Mouse (Mus musculus) MEL (cell line): ENCODE data around the gene Zfp568. TPM values are rescaled to one million over a fixed set of nuclear protein-coding genes. Genes with fewer than 3 reads are reported as not detected.
A peak's percentile ranks its signal among the peaks of the same experiment; 100 is the strongest.

Experiments
- DNase-seq: peaks from one replicate; pipeline ENCODE4 v3.0.0; 2011; ENCODE audit warnings: low read depth, low spot score
- H3K27ac ChIP-seq: 2 replicates; pipeline ENCODE4 v1.5.1; 2012; ENCODE audit warnings: low read depth, mild to moderate bottlenecking, control low read depth, low read length, moderate library complexity; ENCODE audit not compliant: control insufficient read depth
- H3K27me3 ChIP-seq, 2 experiments: fragments of 150-350 bp in 1 of 2; sonication (generic) in 1 of 2; 2 replicates each; pipeline ENCODE4 v1.6.1; 2012; ENCODE audit warnings: low read length in 2 of 2, mild to moderate bottlenecking in 2 of 2, improper control_type of control experiment in 1 of 2, moderate library complexity in 1 of 2; ENCODE audit not compliant: insufficient read depth in 2 of 2, control insufficient read depth in 1 of 2
- H3K36me3 ChIP-seq, 2 experiments: 2 replicates each; pipeline ENCODE4 v1.6.1; 2012 to 2014; ENCODE audit warnings: low read length in 2 of 2, improper control_type of control experiment in 1 of 2, inconsistent platforms in 1 of 2, mild to moderate bottlenecking in 1 of 2; ENCODE audit not compliant: insufficient read depth in 2 of 2, control insufficient read depth in 1 of 2
- H3K4me1 ChIP-seq, 2 experiments: fragments of 150-350 bp in 1 of 2; sonication (generic) in 1 of 2; 2 replicates each; pipeline ENCODE4 v1.6.1; 2012; ENCODE audit warnings: low read length in 2 of 2, improper control_type of control experiment in 1 of 2, mild to moderate bottlenecking in 1 of 2; ENCODE audit not compliant: insufficient read depth in 2 of 2, control insufficient read depth in 1 of 2
- H3K4me3 ChIP-seq, 2 experiments: fragments of 150-350 bp in 1 of 2; sonication (generic) in 1 of 2; 2 replicates each; pipeline ENCODE4 v1.5.1; 2012; ENCODE audit warnings: low read depth in 2 of 2, low read length in 2 of 2, mild to moderate bottlenecking in 2 of 2, moderate library complexity in 2 of 2, control low read depth in 1 of 2, improper control_type of control experiment in 1 of 2; ENCODE audit not compliant: control insufficient read depth in 1 of 2, insufficient read depth in 1 of 2
- H3K79me2 ChIP-seq: 2 replicates; pipeline ENCODE4 v1.6.1; 2012; ENCODE audit warnings: mild to moderate bottlenecking, low read length, moderate library complexity; ENCODE audit not compliant: control insufficient read depth, poor library complexity, insufficient read depth
- H3K9ac ChIP-seq: 2 replicates; pipeline ENCODE4 v1.6.1; 2012; ENCODE audit warnings: low read depth, mild to moderate bottlenecking, control low read depth, low read length, moderate library complexity; ENCODE audit not compliant: control insufficient read depth, poor library complexity, severe bottlenecking
- H3K9me3 ChIP-seq: fragments of 150-350 bp; sonication (generic); replicated peaks from 2 replicates; pipeline ENCODE4 v1.6.1; 2012; ENCODE audit warnings: mild to moderate bottlenecking, low read length, improper control_type of control experiment, moderate library complexity; ENCODE audit not compliant: insufficient read depth
- BHLHE40 ChIP-seq: IDR thresholded peaks from 2 replicates; pipeline ENCODE4 v1.6.1; 2012; ENCODE audit warnings: low read depth, mild to moderate bottlenecking, inconsistent platforms, low read length, improper control_type of control experiment, borderline replicate concordance
- CHD1 ChIP-seq: IDR thresholded peaks from 2 replicates; pipeline ENCODE4 v1.6.1; 2012; ENCODE audit warnings: low read depth, mild to moderate bottlenecking, inconsistent platforms, low read length, improper control_type of control experiment
- CHD2 ChIP-seq: IDR thresholded peaks from 2 replicates; pipeline ENCODE4 v1.6.1; 2011; ENCODE audit warnings: low read length, improper control_type of control experiment
- CTCF ChIP-seq, 3 experiments: IDR thresholded peaks in 2 of 3; conservative IDR thresholded peaks in 1 of 3; 2 replicates each; pipeline ENCODE4 v1.5.1; 2011 to 2012; ENCODE audit warnings: low read length in 3 of 3, low read depth in 2 of 3, mild to moderate bottlenecking in 2 of 3, improper control_type of control experiment in 1 of 3, inconsistent platforms in 1 of 3, mixed read lengths in 1 of 3, moderate library complexity in 1 of 3; ENCODE audit not compliant: control insufficient read depth in 1 of 3, insufficient read depth in 1 of 3, poor library complexity in 1 of 3, severe bottlenecking in 1 of 3
- ELF1 ChIP-seq: IDR thresholded peaks from 2 replicates; pipeline ENCODE4 v1.6.1; 2014; ENCODE audit warnings: low read depth, mild to moderate bottlenecking, inconsistent platforms, low read length, improper control_type of control experiment, moderate library complexity
- EP300 ChIP-seq, 2 experiments: IDR thresholded peaks; 2 replicates each; pipeline ENCODE4 v1.6.1; 2011; ENCODE audit warnings: improper control_type of control experiment in 2 of 2, low read length in 2 of 2, low read depth in 1 of 2, mild to moderate bottlenecking in 1 of 2
- ETS1 ChIP-seq: IDR thresholded peaks from 2 replicates; pipeline ENCODE4 v1.6.1; 2012; ENCODE audit warnings: low read depth, mild to moderate bottlenecking, inconsistent platforms, low read length, improper control_type of control experiment, moderate library complexity
- GABPA ChIP-seq: IDR thresholded peaks from 2 replicates; pipeline ENCODE4 v1.6.1; 2012; ENCODE audit warnings: low read depth, mild to moderate bottlenecking, inconsistent platforms, low read length, improper control_type of control experiment, moderate library complexity
- GATA1 ChIP-seq: IDR thresholded peaks from 2 replicates; pipeline ENCODE4 v1.6.1; 2011; ENCODE audit warnings: low read depth, low read length, improper control_type of control experiment
- HCFC1 ChIP-seq: IDR thresholded peaks from 2 replicates; pipeline ENCODE4 v1.6.1; 2012; ENCODE audit warnings: low read depth, mild to moderate bottlenecking, inconsistent platforms, low read length, improper control_type of control experiment, moderate library complexity
- JUND ChIP-seq: IDR thresholded peaks from 2 replicates; pipeline ENCODE4 v1.6.1; 2011; ENCODE audit warnings: low read depth, mild to moderate bottlenecking, improper control_type of control experiment, low read length
- KAT2A ChIP-seq: conservative IDR thresholded peaks from 2 replicates; pipeline ENCODE4 v1.6.1; 2012; ENCODE audit warnings: low read depth, low read length, improper control_type of control experiment, inconsistent platforms
- MAFK ChIP-seq: IDR thresholded peaks from 2 replicates; pipeline ENCODE4 v1.6.1; 2011; ENCODE audit warnings: low read depth, mild to moderate bottlenecking, low read length, improper control_type of control experiment, borderline replicate concordance
- MAX ChIP-seq: IDR thresholded peaks from 2 replicates; pipeline ENCODE4 v1.6.1; 2011; ENCODE audit warnings: low read length, improper control_type of control experiment
- MAZ ChIP-seq: IDR thresholded peaks from 2 replicates; pipeline ENCODE4 v1.6.1; 2012; ENCODE audit warnings: low read depth, mild to moderate bottlenecking, inconsistent platforms, low read length, improper control_type of control experiment
- MEF2A ChIP-seq: IDR thresholded peaks from 2 replicates; pipeline ENCODE4 v1.6.1; 2014; ENCODE audit warnings: low read depth, mild to moderate bottlenecking, inconsistent platforms, low read length, improper control_type of control experiment; ENCODE audit not compliant: poor library complexity, insufficient replicate concordance, severe bottlenecking; ENCODE audit errors: extremely low read depth
- MXI1 ChIP-seq: IDR thresholded peaks from 2 replicates; pipeline ENCODE4 v1.6.1; 2011; ENCODE audit warnings: mild to moderate bottlenecking, low read depth, low read length, improper control_type of control experiment
- MYB ChIP-seq: IDR thresholded peaks from 2 replicates; pipeline ENCODE4 v1.6.1; 2011; ENCODE audit warnings: mild to moderate bottlenecking, low read depth, low read length, improper control_type of control experiment
- MYC ChIP-seq: IDR thresholded peaks from 2 replicates; pipeline ENCODE4 v1.6.1; 2011; ENCODE audit warnings: low read depth, mild to moderate bottlenecking, low read length, improper control_type of control experiment, moderate library complexity
- NELFE ChIP-seq: IDR thresholded peaks from 2 replicates; pipeline ENCODE4 v1.6.1; 2011; ENCODE audit warnings: low read depth, low read length, improper control_type of control experiment
- NRF1 ChIP-seq: IDR thresholded peaks from 2 replicates; pipeline ENCODE4 v1.6.1; 2014; ENCODE audit warnings: low read depth, mild to moderate bottlenecking, inconsistent platforms, low read length, improper control_type of control experiment, moderate library complexity; ENCODE audit not compliant: poor library complexity, insufficient read depth, severe bottlenecking
- POLR2A ChIP-seq, 2 experiments: IDR thresholded peaks; 2 replicates each; pipeline ENCODE4 v1.6.1; 2011 to 2012; ENCODE audit warnings: low read length in 2 of 2, mild to moderate bottlenecking in 2 of 2, control low read depth in 1 of 2, improper control_type of control experiment in 1 of 2, low read depth in 1 of 2, moderate library complexity in 1 of 2; ENCODE audit not compliant: control insufficient read depth in 1 of 2, insufficient read depth in 1 of 2, poor library complexity in 1 of 2
- POLR2AphosphoS2 ChIP-seq: IDR thresholded peaks from 2 replicates; pipeline ENCODE4 v1.6.1; 2011; ENCODE audit warnings: low read length, improper control_type of control experiment
- POLR2AphosphoS5 ChIP-seq: IDR thresholded peaks from 2 replicates; pipeline ENCODE4 v1.6.1; 2012; ENCODE audit warnings: low read depth, borderline replicate concordance, mild to moderate bottlenecking, inconsistent platforms, low read length, moderate library complexity, mixed read lengths
- RAD21 ChIP-seq: IDR thresholded peaks from 2 replicates; pipeline ENCODE4 v1.6.1; 2011; ENCODE audit warnings: mild to moderate bottlenecking, low read depth, low read length, improper control_type of control experiment
- SIN3A ChIP-seq: IDR thresholded peaks from 2 replicates; pipeline ENCODE4 v1.6.1; 2012; ENCODE audit warnings: low read length, improper control_type of control experiment, inconsistent platforms
- SMC3 ChIP-seq: IDR thresholded peaks from 2 replicates; pipeline ENCODE4 v1.6.1; 2011; ENCODE audit warnings: low read depth, low read length, improper control_type of control experiment
- TAL1 ChIP-seq: IDR thresholded peaks from 2 replicates; pipeline ENCODE4 v1.6.1; 2012; ENCODE audit warnings: mild to moderate bottlenecking, inconsistent platforms, low read length, moderate library complexity, mixed read lengths
- TBP ChIP-seq: IDR thresholded peaks from 2 replicates; pipeline ENCODE4 v1.8.0; 2011; ENCODE audit warnings: low read depth, low read length, improper control_type of control experiment
- TCF12 ChIP-seq: IDR thresholded peaks from 2 replicates; pipeline ENCODE4 v1.6.1; 2014; ENCODE audit warnings: low read depth, mild to moderate bottlenecking, inconsistent platforms, low read length, improper control_type of control experiment, moderate library complexity
- USF1 ChIP-seq: IDR thresholded peaks from 2 replicates; pipeline ENCODE4 v1.6.1; 2014; ENCODE audit warnings: low read depth, mild to moderate bottlenecking, inconsistent platforms, low read length, improper control_type of control experiment, moderate library complexity
- USF2 ChIP-seq, 2 experiments: IDR thresholded peaks; 2 replicates each; pipeline ENCODE4 v1.6.1; 2011 to 2012; ENCODE audit warnings: improper control_type of control experiment in 2 of 2, low read length in 2 of 2, borderline replicate concordance in 1 of 2, inconsistent platforms in 1 of 2, low read depth in 1 of 2, mild to moderate bottlenecking in 1 of 2; ENCODE audit not compliant: insufficient read depth in 1 of 2
- ZC3H11A ChIP-seq: IDR thresholded peaks from 2 replicates; pipeline ENCODE4 v1.6.1; 2012; ENCODE audit warnings: low read depth, mild to moderate bottlenecking, inconsistent platforms, low read length, improper control_type of control experiment
- ZKSCAN1 ChIP-seq: IDR thresholded peaks from 2 replicates; pipeline ENCODE4 v1.6.1; 2012; ENCODE audit warnings: low read depth, mild to moderate bottlenecking, inconsistent platforms, low read length, improper control_type of control experiment, moderate library complexity
- ZMIZ1 ChIP-seq: IDR thresholded peaks from 2 replicates; pipeline ENCODE4 v1.6.1; 2012; ENCODE audit warnings: low read depth, mild to moderate bottlenecking, inconsistent platforms, low read length, improper control_type of control experiment, moderate library complexity
- polyA plus RNA-seq, 2 experiments: library from polyadenylated mRNA; stranded (reverse) in 1 of 2; unstranded in 1 of 2; fragments of >175 nt in 1 of 2; fragments of >200 nt in 1 of 2; gene quantifications; 2 replicates each; pipeline versions ENCODE4 v1.2.1 to v1.2.4; 2012; ENCODE audit warnings: low replicate concordance in 2 of 2, low read depth in 1 of 2; ENCODE audit not compliant: insufficient read length in 2 of 2, insufficient read depth in 1 of 2, missing spikeins in 1 of 2
- total RNA-seq: library from RNA; depleted of rRNA; stranded (reverse); fragments of 300-350 nt; gene quantifications from 2 replicates; pipeline ENCODE4 v1.2.3, GENCODE M21; 2012; rRNA removed

Zfp568 gene
- total RNA-seq = 12.5 and 14.3 TPM in 2 replicates
- polyA plus RNA-seq = 100 to 1,000 TPM in 1 of 2 experiments, 10 to 100 TPM in 1; 15.4 to 141 TPM

- H3K27ac ChIP-seq = peak within 1 kb of the TSS; percentile 68
- DNase-seq = peak; percentile 91
- peaks cover 6 to 11% of the 10 kb centered on the region in 2 experiments; a peak in 3 of 4 replicates for H3K4me1 ChIP-seq
- H3K27me3 ChIP-seq = no peaks in the 10 kb centered on the region
- no peaks in the 10 kb centered on the region for H3K9me3 ChIP-seq
- H3K79me2 ChIP-seq = peaks cover 8% of the 10 kb centered on the region
- H3K4me3 ChIP-seq = peak within 1 kb of the TSS; percentile 85 to 90
- H3K9ac ChIP-seq = peak within 1 kb of the TSS; percentile 83
- H3K36me3 ChIP-seq = peaks cover 1 to 13% of the 10 kb centered on the region in 2 experiments; a peak in 3 of 4 replicates
- no peak for TF ChIP-seq MEF2A
- TF ChIP-seq HCFC1 = peak; percentile 92
- no peak for TF ChIP-seq CHD1
- TF ChIP-seq GABPA = no peak
- peak; percentile 5; the same call in 1 of the 2 replicates for TF ChIP-seq MYB
- TF ChIP-seq EP300 (IDR thresholded peaks at IDR 0.05; ENCODE audit: low read depth in 1 of 2, low read length in 2 of 2) = no peak
- TF ChIP-seq ZMIZ1 = peak; percentile 52; the same call in 1 of the 2 replicates
- TF ChIP-seq MAZ = no peak
- TF ChIP-seq TAL1 = no peak
- no peak for TF ChIP-seq ZC3H11A
- no peak for TF ChIP-seq USF2 (IDR thresholded peaks at IDR 0.05; ENCODE audit: borderline replicate concordance in 1 of 2, insufficient read depth in 1 of 2, low read depth in 1 of 2, low read length in 2 of 2)
- peak in 2 of 3 experiments; percentile 51 to 66; a peak in 5 of 6 replicates for TF ChIP-seq CTCF (IDR thresholded peaks at IDR 0.05 in 2 of 3, conservative IDR thresholded peaks at IDR 0.05 in 1 of 3; ENCODE audit: control insufficient read depth in 1 of 3, insufficient read depth in 1 of 3, low read depth in 2 of 3, low read length in 3 of 3, poor library complexity in 1 of 3, severe bottlenecking in 1 of 3)
- TF ChIP-seq MAX = no peak
- peak; percentile 55; the same call in 1 of the 2 replicates for TF ChIP-seq SIN3A
- TF ChIP-seq NRF1 = 0 out of 2 replicates have a peak, but pooled peaks have one; percentile 19
- TF ChIP-seq ELF1 = peak; percentile 69; the same call in 1 of the 2 replicates
- TF ChIP-seq MXI1 = no peak
- TF ChIP-seq POLR2A (IDR thresholded peaks at IDR 0.05; ENCODE audit: control insufficient read depth in 1 of 2, insufficient read depth in 1 of 2, low read depth in 1 of 2, low read length in 2 of 2, poor library complexity in 1 of 2) = peak; percentile 80 to 98
- no peak for TF ChIP-seq JUND
- TF ChIP-seq NELFE = peak; percentile 76
- TF ChIP-seq SMC3 = no peak
- no peak for TF ChIP-seq MYC
- TF ChIP-seq ETS1 = peak; percentile 19; the same call in 1 of the 2 replicates
- TF ChIP-seq POLR2AphosphoS5 = no peak
- TF ChIP-seq BHLHE40 = no peak
- no peak for TF ChIP-seq ZKSCAN1
- TF ChIP-seq GATA1 = no peak
- TF ChIP-seq KAT2A = peak; percentile 67
- TF ChIP-seq POLR2AphosphoS2 = no peak
- TF ChIP-seq RAD21 = no peak
- TF ChIP-seq TBP = no peak
- 0 out of 2 replicates have a peak, but pooled peaks have one; percentile 12 for TF ChIP-seq TCF12
- TF ChIP-seq USF1 = no peak
- no peak for TF ChIP-seq MAFK
- TF ChIP-seq CHD2 = peak; percentile 13; the same call in 1 of the 2 replicates
These were observed at the start of gene Zfp568 for GRCm38 (mm10) chr7:29983690-29984380. Gene Zfp568, plus strand, starts transcription at chr7:29983955.
